Mouse (Mus musculus): ENCODE data around the gene Mapkapk3.

Mapkapk3 gene

DNA sequence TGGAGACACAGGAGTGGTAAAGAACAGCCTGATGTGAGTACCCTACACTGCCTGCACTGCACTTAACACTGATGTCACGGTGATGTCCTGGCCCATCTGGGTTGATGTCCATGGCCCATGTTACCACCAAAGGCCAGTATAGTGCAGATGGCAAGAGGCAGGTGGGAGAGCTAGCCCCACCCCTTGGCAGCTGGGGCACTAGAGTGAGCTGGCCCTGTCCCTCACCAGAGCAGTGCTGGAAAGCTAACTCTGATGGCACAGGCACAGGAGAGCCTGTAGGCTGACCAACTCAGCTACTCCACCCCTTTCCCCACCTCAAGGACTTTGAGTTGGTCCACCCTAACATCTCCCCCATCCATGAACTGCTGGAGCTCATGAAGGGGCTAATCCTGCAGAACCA is 65.1 kb downstream of the Mapkapk3 start:
- no peak for DNase-seq (ENCODE audit: low spot score in 2 of 2)

All from spleen, postnatal 36 days (tissue).